Mouse (Mus musculus) lung, postnatal 14 days (tissue): ENCODE data around the gene Ppef1.

Experiments
- DNase-seq: peaks from one replicate; pipeline ENCODE4 v3.0.0; 2021

Ppef1 gene

DNA sequence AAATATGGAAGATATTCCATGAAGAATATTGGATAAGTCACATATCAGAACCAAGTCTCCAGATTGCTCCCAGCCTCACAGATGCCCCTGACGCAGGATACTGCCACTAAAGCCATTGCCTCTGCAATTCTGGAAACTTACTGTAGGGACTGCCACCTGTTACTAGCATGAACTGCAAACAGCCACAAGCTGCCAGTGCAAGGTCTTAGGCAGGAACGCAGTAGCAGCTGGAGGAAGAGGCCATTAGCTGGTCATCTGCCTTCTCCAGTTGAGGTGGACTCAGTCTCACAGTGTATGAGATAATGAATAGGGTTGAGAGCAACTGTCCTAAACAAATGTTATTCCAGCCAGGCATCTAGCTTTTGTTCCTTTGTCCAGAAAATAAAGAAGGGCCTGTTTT is 137.5 kb downstream of the Ppef1 start:
- DNase-seq: no peak

DNA sequence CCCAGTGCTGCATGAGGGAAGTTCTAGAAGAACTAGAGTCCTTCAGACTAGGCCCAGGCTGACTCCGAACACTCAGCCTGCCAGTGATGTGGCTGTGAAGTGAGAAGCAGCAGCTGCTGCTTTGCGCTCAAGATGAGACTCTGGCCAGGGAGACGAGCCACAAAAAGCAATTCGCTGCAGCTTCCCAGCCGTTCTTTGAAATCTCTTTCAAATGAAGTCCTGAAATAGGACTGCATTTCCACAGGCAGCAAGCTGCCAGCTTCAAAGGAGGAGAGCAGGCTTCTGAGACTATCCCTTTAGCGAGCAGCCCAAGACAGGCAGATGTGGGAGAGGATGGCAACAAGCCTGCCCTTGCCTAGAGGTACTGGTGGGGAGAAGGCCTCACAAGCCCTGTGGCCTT is 142.6 kb downstream of the Ppef1 start:
- no peak for DNase-seq

DNA sequence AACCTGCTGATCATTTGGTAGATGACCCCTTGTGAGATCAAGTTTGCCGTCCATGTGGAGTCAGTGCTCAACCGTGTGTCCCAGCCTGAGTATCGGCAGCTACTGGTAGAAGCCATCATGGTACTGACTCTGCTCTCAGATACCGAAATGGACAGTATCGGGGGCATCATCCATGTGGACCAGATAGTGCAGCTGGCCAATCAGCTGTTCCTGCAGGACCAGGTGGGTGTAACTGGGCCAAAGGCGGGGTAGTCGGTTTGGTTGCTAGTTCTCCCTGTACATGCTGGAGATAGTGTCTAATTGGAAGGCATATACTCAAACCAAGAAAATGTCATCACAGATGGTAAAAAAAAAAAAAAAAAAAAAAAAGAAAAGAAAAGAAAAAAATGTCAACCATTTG is 145.4 kb downstream of the Ppef1 start:
- DNase-seq: no peak

DNA sequence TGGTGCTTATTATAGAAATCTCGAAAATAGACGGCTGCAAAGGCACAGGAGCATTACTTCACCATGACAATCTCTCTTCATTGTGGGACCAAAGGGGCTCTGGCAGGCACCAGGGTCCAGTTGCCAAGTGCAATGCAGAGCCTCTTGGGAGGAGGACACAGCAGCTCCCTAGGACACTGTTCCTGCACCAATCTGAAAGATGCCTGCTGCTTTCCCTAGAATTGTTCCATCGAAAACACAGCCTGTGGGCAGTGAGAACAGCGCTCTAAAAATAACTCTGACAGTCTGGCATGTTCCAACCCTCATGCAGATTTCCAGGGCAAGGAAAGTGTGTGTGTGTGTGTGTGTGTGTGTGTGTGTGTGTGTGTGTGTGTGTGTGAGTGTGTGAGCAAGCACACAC is 147.0 kb downstream of the Ppef1 start:
- DNase-seq: no peak

DNA sequence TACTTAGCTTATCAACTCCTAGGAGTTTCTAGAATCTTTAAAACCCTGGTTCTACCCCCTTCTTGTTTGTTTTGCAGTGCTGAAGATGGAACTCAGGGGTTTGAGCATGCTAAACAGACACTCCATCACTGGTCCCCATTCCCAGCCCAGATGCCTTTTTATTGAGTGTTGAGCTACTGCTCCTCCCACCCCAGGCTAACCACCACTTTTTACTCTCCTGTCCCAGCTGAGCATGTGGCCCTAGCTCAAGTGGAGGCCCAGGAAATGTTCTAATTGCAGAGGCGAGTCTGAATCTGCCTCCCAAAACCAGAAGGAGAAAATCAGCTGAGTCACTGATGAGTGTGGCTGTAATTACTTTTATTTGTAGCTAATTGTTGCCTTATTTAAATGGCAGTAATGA is 150.5 kb downstream of the Ppef1 start:
- no peak for DNase-seq

DNA sequence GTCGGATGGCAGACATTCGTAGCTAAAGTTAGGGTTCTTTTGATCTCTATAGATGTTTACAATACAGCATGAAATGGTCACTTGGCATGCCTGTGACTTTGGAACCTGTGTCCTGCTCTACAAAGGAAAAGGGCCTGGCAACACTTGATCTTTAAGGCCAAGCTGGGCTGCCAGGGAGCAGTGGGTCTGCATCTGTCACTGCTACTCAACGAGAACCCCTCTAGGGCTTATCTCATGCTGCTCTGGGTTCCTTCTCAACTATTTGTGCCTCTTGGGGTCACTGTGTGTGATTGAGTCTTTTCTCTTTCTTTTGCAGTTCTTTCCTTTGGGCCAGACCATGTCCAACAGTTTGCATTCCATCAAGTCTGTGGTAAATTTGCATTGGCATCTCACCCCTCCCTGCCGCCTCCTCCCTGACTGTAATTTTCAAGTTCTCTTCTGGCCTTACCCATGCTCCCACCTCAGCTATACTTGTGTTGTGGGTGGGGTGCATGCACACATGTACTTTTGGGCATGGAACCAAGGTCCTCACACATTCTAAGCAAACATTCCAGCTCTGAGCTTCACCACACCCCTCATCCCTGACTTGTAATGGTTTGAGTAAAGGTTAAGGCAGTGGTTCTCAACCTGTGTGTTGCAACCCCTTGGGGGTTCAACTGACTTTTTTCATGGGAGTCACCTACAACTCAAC is 151.3 kb downstream of the Ppef1 start:
- DNase-seq: no peak

DNA sequence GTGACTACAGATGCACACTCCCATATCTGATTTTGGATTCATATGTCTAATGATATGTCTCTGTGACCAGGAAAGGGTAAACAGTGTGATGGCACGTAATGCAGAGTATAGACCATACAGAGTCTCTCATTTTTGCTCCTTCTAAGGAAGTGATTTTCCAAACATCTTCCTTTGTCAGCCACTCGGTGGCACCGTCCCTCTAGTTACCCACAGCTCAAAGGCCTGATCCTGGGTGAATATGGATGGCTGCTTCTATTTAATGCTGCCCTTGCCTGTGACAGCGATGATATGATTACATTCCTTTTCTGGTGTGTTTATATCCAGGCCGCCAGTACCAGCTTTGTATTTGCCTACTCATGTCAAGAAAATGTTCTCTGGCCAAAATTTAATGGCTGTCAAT is 152.0 kb downstream of the Ppef1 start:
- no peak for DNase-seq
